Mouse (Mus musculus) gastrocnemius, adult 18-20 months (tissue): Measurements from ENCODE around the gene Olfr1467. TPM values are rescaled to one million over a fixed set of nuclear protein-coding genes. Genes with fewer than 3 reads are reported as not detected.

Experiments used
- DNase-seq: peaks from one replicate; pipeline ENCODE4 v3.0.0; 2021; ENCODE audit warnings: low spot score
- long read RNA-seq, 2 experiments: library from polyadenylated mRNA; stranded (forward); transcript quantifications; one replicate each; pipeline ENCODE4 v2.0.0; 2021
- total RNA-seq, 2 experiments: library from RNA; stranded (reverse); gene quantifications; 2 replicates each; pipeline ENCODE4 v1.2.3; 2021

Gene Olfr1467
- not detected for total RNA-seq
- long read RNA-seq, experiment 1: 0 reads
- long read RNA-seq, experiment 2: 0 reads

- DNase-seq: no peak
Measured at GRCm38 (mm10) chr19:13361936-13362335, at the start of gene Olfr1467. TSS of gene Olfr1467 (plus strand) at chr19:13362236.

- no peak for DNase-seq
Measured at GRCm38 (mm10) chr19:13315441-13315840, 46.6 kb upstream of the Olfr1467 start, which contains the start of gene Olfr1465. TSS of gene Olfr1465 (minus strand) at chr19:13315541.

DNA sequence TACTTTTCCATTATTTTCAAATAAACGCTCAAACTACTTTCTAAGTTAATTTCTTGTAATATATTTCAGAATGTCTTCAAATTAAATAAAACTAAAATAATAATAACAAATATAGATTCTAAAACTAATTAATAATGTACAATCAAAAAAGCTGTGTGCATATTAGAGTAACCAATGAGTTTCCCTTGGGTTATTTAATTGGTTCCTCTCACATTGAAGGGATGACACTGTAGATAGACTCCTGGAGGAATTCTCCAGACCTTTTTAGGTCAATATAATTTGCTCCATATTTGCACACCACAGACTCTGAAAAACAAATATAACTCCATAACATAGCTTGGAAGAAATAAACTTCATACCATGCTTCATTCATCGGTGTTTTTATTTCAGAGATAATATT is 23.5 kb upstream of the Olfr1467 start, which contains the start of gene Olfr1466:
Olfr1466 (plus strand) TSS at position 301 of the 400 bp plus-strand sequence.
- no peak for DNase-seq

DNA sequence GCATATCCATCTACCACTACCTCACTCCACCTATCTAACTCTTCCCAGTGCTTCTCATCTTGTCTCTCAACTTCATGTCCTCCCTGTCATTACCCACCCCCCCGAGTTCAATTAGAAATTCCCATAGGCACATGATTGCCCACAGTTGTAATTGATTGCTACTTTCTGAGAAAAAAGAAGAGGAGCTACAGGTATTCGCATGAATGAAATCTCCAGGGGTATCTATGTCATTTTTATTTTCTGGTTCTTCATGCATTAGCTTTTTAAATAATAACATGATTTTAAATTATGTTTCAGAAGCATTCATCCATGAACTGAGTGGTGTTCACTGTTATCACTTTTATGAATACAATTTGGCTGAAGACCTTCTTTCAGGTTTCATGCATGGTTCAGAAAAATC is 45.5 kb downstream of the Olfr1467 start, which contains the start of gene Olfr1469:
Olfr1469 (plus strand) TSS at position 301 of the 400 bp plus-strand sequence.
- no peak for DNase-seq

Other genes starting within 250 kb of the Olfr1467 start
- under 1 TPM in 1 of 2 experiments, not detected in 1; 0.02 TPM for gene Olfr1459, start 212.7 kb upstream of the Olfr1467 start, total RNA-seq
- not detected for gene Olfr1461, start 199.2 kb upstream of the Olfr1467 start, total RNA-seq
- gene Olfr1462, start 176.5 kb upstream of the Olfr1467 start, total RNA-seq: not detected
- not detected for gene Olfr1463, start 130.9 kb upstream of the Olfr1467 start, total RNA-seq
- gene Olfr1465, start 46.7 kb upstream of the Olfr1467 start, total RNA-seq: not detected
- not detected for gene Olfr1466, start 23.4 kb upstream of the Olfr1467 start, total RNA-seq
- not detected for gene Olfr1469, start 45.6 kb downstream of the Olfr1467 start, total RNA-seq
- not detected for gene Olfr1471, start 81.2 kb downstream of the Olfr1467 start, total RNA-seq
- not detected for gene Olfr1472, start 93.8 kb downstream of the Olfr1467 start, total RNA-seq
- gene Olfr1474, start 107.3 kb downstream of the Olfr1467 start, total RNA-seq: not detected
- not detected for gene Olfr1475, start 118.0 kb downstream of the Olfr1467 start, total RNA-seq
- not detected for gene Olfr1477, start 138.3 kb downstream of the Olfr1467 start, total RNA-seq
- gene Olfr1480, start 165.7 kb downstream of the Olfr1467 start, total RNA-seq: not detected
- not detected for gene Olfr1484, start 221.3 kb downstream of the Olfr1467 start, total RNA-seq